Mouse (Mus musculus) forebrain, embryonic 13.5 days (tissue): Measurements from ENCODE around the gene Zwint. TPM values are rescaled to one million over a fixed set of nuclear protein-coding genes. Genes with fewer than 3 reads are reported as not detected.

Experiments used
- ATAC-seq: fragments of 200-750 bp; cut with Nextera tagmentation; 2 replicates; pipeline ENCODE4 v1.8.0; 2017
- H3K27ac ChIP-seq: fragments of 300-500 bp; sonication (generic); 2 replicates; pipeline ENCODE4 v1.5.1; 2015; ENCODE audit warnings: inconsistent platforms, mild to moderate bottlenecking, moderate library complexity
- H3K27me3 ChIP-seq: fragments of 300-500 bp; sonication (generic); 2 replicates; pipeline ENCODE4 v1.6.1; 2015; ENCODE audit warnings: mild to moderate bottlenecking, inconsistent platforms
- H3K36me3 ChIP-seq: fragments of 300-500 bp; sonication (generic); 2 replicates; pipeline ENCODE4 v1.6.1; 2015; ENCODE audit warnings: mild to moderate bottlenecking, inconsistent platforms; ENCODE audit not compliant: poor library complexity, severe bottlenecking
- H3K4me1 ChIP-seq: fragments of 300-500 bp; sonication (generic); 2 replicates; pipeline ENCODE4 v1.6.1; 2015; ENCODE audit warnings: inconsistent platforms
- H3K4me2 ChIP-seq: fragments of 300-500 bp; sonication (generic); 2 replicates; pipeline ENCODE4 v1.6.1; 2015; ENCODE audit warnings: inconsistent platforms, mild to moderate bottlenecking, moderate library complexity
- H3K4me3 ChIP-seq: fragments of 300-500 bp; sonication (generic); 2 replicates; pipeline ENCODE4 v1.5.1; 2015; ENCODE audit warnings: mild to moderate bottlenecking, inconsistent platforms
- H3K9ac ChIP-seq: fragments of 300-500 bp; sonication (generic); 2 replicates; pipeline ENCODE4 v1.6.1; 2015; ENCODE audit warnings: mild to moderate bottlenecking, inconsistent platforms
- H3K9me3 ChIP-seq: fragments of 300-500 bp; sonication (generic); replicated peaks from 2 replicates; pipeline ENCODE4 v1.6.1; 2016; ENCODE audit warnings: inconsistent platforms
- WGBS: fragments of 180-500 bp; shearing (Covaris S2); methylation state at CpG from one replicate; pipeline ENCODE4 v1.1.7; 2015; 5-methylcytosine and 5-hydroxymethylcytosine counted together
- polyA plus RNA-seq: library from polyadenylated mRNA; unstranded; fragments of >200 nt; fragmentation: Nextera tagmentation; extraction: Ambion mirVana; gene quantifications from 2 replicates; pipeline ENCODE4 v1.2.1, GENCODE M21; 2015

The Zwint gene
- polyA plus RNA-seq: 472 and 523 TPM in 2 replicates

- Histone ChIP-seq H3K27me3 (no peaks in the 10 kb centered on the region), H3K36me3 (peaks cover 32% of the 10 kb centered on the region), H3K27ac (peak within 1 kb of the TSS; percentile 94), H3K4me1 (peaks cover 22% of the 10 kb centered on the region), H3K4me2 (peak within 1 kb of the TSS; percentile 74), H3K9me3 (no peaks in the 10 kb centered on the region), H3K4me3 (peak within 1 kb of the TSS; percentile 75), H3K9ac (peak within 1 kb of the TSS; percentile 86)
- peak; percentile 98 for ATAC-seq
- 2% methylated on average over 36 of the region's 36 CpGs for WGBS
Measured at GRCm38 (mm10) chr10:72654270-72655016, at the start of gene Zwint. Gene Zwint (plus strand): TSS chr10:72654845.

GRCm38 (mm10) chr10:72613125-72613915, 41.3 kb upstream of the Zwint start:
- H3K9ac ChIP-seq: no peak overlapping the region
- H3K27me3 ChIP-seq: no peaks in the 10 kb centered on the region
- no peaks in the 10 kb centered on the region for H3K36me3 ChIP-seq
- 88% methylated on average over 5 of the region's 5 CpGs for WGBS
- H3K27ac ChIP-seq: no peak overlapping the region
- ATAC-seq: no peak
- H3K9me3 ChIP-seq: no peaks in the 10 kb centered on the region
- no peak overlapping the region for H3K4me3 ChIP-seq
- H3K4me2 ChIP-seq: no peak overlapping the region
- no peaks in the 10 kb centered on the region for H3K4me1 ChIP-seq

- Histone ChIP-seq H3K4me1 (no peaks in the 10 kb centered on the region), H3K27ac (no peak overlapping the region), H3K27me3 (no peaks in the 10 kb centered on the region), H3K4me2 (no peak overlapping the region), H3K9me3 (no peaks in the 10 kb centered on the region), H3K4me3 (no peak overlapping the region), H3K9ac (no peak overlapping the region), H3K36me3 (no peaks in the 10 kb centered on the region)
- ATAC-seq: no peak
- 90% methylated on average over 2 of the region's 2 CpGs for WGBS
Measured at GRCm38 (mm10) chr10:72616153-72616552, 38.5 kb upstream of the Zwint start.

- Histone ChIP-seq H3K27me3 (no peaks in the 10 kb centered on the region), H3K4me1 (no peaks in the 10 kb centered on the region), H3K36me3 (no peaks in the 10 kb centered on the region), H3K27ac (no peak overlapping the region), H3K4me3 (no peak overlapping the region), H3K4me2 (no peak overlapping the region), H3K9me3 (no peaks in the 10 kb centered on the region), H3K9ac (no peak overlapping the region)
- WGBS: 82% methylated on average over 2 of the region's 2 CpGs
- no peak for ATAC-seq
Measured at GRCm38 (mm10) chr10:72620527-72620926, 34.1 kb upstream of the Zwint start.

- H3K27me3 ChIP-seq: no peaks in the 10 kb centered on the region
- no peaks in the 10 kb centered on the region for H3K36me3 ChIP-seq
- H3K4me2 ChIP-seq: no peak overlapping the region
- no peak overlapping the region for H3K27ac ChIP-seq
- no peaks in the 10 kb centered on the region for H3K4me1 ChIP-seq
- no peak overlapping the region for H3K4me3 ChIP-seq
- H3K9ac ChIP-seq: no peak overlapping the region
- no peaks in the 10 kb centered on the region for H3K9me3 ChIP-seq
- ATAC-seq: no peak
- WGBS: 80% methylated on average over 8 of the region's 8 CpGs
Measured at GRCm38 (mm10) chr10:72623561-72623960, 31.1 kb upstream of the Zwint start.

- H3K4me3 ChIP-seq: no peak overlapping the region
- no peaks in the 10 kb centered on the region for H3K27me3 ChIP-seq
- WGBS: 86% methylated on average over 5 of the region's 5 CpGs
- H3K9me3 ChIP-seq: no peaks in the 10 kb centered on the region
- H3K4me1 ChIP-seq: no peaks in the 10 kb centered on the region
- no peak for ATAC-seq
- H3K36me3 ChIP-seq: no peaks in the 10 kb centered on the region
- no peak overlapping the region for H3K4me2 ChIP-seq
- H3K27ac ChIP-seq: no peak overlapping the region
- no peak overlapping the region for H3K9ac ChIP-seq
Measured at GRCm38 (mm10) chr10:72634125-72634524, 20.5 kb upstream of the Zwint start.

GRCm38 (mm10) chr10:72650867-72651266, 3.8 kb upstream of the Zwint start:
- no peak overlapping the region for H3K27ac ChIP-seq
- H3K4me2 ChIP-seq: no peak overlapping the region
- H3K9ac ChIP-seq: no peak overlapping the region
- H3K9me3 ChIP-seq: no peaks in the 10 kb centered on the region
- H3K4me3 ChIP-seq: no peak overlapping the region
- H3K27me3 ChIP-seq: no peaks in the 10 kb centered on the region
- H3K4me1 ChIP-seq: peaks cover 6% of the 10 kb centered on the region
- ATAC-seq: no peak
- WGBS: 44% methylated on average over 6 of the region's 6 CpGs
- no peaks in the 10 kb centered on the region for H3K36me3 ChIP-seq

- Histone ChIP-seq H3K9ac (no peak overlapping the region; the same call in 1 of the 2 replicates), H3K36me3 (peaks cover 27% of the 10 kb centered on the region), H3K4me2 (peak overlapping the region; percentile 74), H3K27me3 (no peaks in the 10 kb centered on the region), H3K4me1 (peaks cover 22% of the 10 kb centered on the region), H3K4me3 (no peak overlapping the region), H3K9me3 (no peaks in the 10 kb centered on the region), H3K27ac (peak overlapping the region; percentile 68; the same call in 1 of the 2 replicates)
- 88% methylated on average over 2 of the region's 2 CpGs for WGBS
- ATAC-seq: no peak
Measured at GRCm38 (mm10) chr10:72653797-72654196, 848 bp upstream of the Zwint start.

GRCm38 (mm10) chr10:72655017-72655509, 418 bp downstream of the Zwint start:
- H3K27me3 ChIP-seq: no peaks in the 10 kb centered on the region
- H3K4me2 ChIP-seq: peak overlapping the region; percentile 74
- no peaks in the 10 kb centered on the region for H3K9me3 ChIP-seq
- peaks cover 22% of the 10 kb centered on the region for H3K4me1 ChIP-seq
- peak overlapping the region; percentile 86 for H3K9ac ChIP-seq
- peak; percentile 86 for ATAC-seq
- peak overlapping the region; percentile 75 for H3K4me3 ChIP-seq
- H3K27ac ChIP-seq: peak overlapping the region; percentile 94
- under 1% methylated on average over 15 of the region's 15 CpGs for WGBS
- peaks cover 38% of the 10 kb centered on the region for H3K36me3 ChIP-seq

- no peak for ATAC-seq
- H3K4me2 ChIP-seq: no peak overlapping the region
- peaks cover 71% of the 10 kb centered on the region for H3K36me3 ChIP-seq
- WGBS: 89% methylated on average over 5 of the region's 5 CpGs
- H3K9ac ChIP-seq: no peak overlapping the region
- H3K9me3 ChIP-seq: no peaks in the 10 kb centered on the region
- H3K4me3 ChIP-seq: no peak overlapping the region
- H3K4me1 ChIP-seq: peaks cover 22% of the 10 kb centered on the region
- no peaks in the 10 kb centered on the region for H3K27me3 ChIP-seq
- H3K27ac ChIP-seq: no peak overlapping the region
Measured at GRCm38 (mm10) chr10:72659198-72659597, 4.6 kb downstream of the Zwint start.

- Histone ChIP-seq H3K27me3 (no peaks in the 10 kb centered on the region), H3K4me1 (peaks cover 21% of the 10 kb centered on the region), H3K27ac (no peak overlapping the region), H3K36me3 (peaks cover 82% of the 10 kb centered on the region), H3K9ac (no peak overlapping the region), H3K9me3 (no peaks in the 10 kb centered on the region), H3K4me3 (no peak overlapping the region), H3K4me2 (no peak overlapping the region)
- 96% methylated on average over 1 of the region's 1 CpGs for WGBS
- no peak for ATAC-seq
Measured at GRCm38 (mm10) chr10:72660350-72660749, 5.7 kb downstream of the Zwint start.

- WGBS: 95% methylated on average over 5 of the region's 5 CpGs
- Histone ChIP-seq H3K36me3 (peaks cover 59% of the 10 kb centered on the region), H3K9ac (no peak overlapping the region), H3K9me3 (no peaks in the 10 kb centered on the region), H3K4me2 (no peak overlapping the region), H3K27ac (no peak overlapping the region), H3K27me3 (no peaks in the 10 kb centered on the region), H3K4me3 (no peak overlapping the region), H3K4me1 (no peaks in the 10 kb centered on the region)
- ATAC-seq: no peak
Measured at GRCm38 (mm10) chr10:72667856-72668255, 13.2 kb downstream of the Zwint start.
